Mouse (Mus musculus): Measurements from ENCODE around the gene Flrt1. TPM values are rescaled to one million over a fixed set of nuclear protein-coding genes. Genes with fewer than 3 reads are reported as not detected.
A peak's percentile ranks its signal among the peaks of the same experiment; 100 is the strongest.

The Flrt1 gene
- polyA plus RNA-seq, 1 experiment: not detected

- peaks cover 3% of the 10 kb centered on the region for H3K4me1 ChIP-seq (ENCODE audit: control insufficient read depth, insufficient read depth, low read length)
- TF ChIP-seq CTCF (IDR thresholded peaks at IDR 0.05; ENCODE audit: low read depth, low read length) (peak; percentile 47), POLR2A (IDR thresholded peaks at IDR 0.05; ENCODE audit: borderline replicate concordance, low read depth, low read length) (no peak)
- no peak overlapping the region for H3K27ac ChIP-seq (ENCODE audit: insufficient read depth, low read depth, low read length)
- H3K4me3 ChIP-seq (ENCODE audit: insufficient read depth, low read length): no peak overlapping the region
These were observed 2.8 kb upstream of the Flrt1 start for GRCm38 (mm10) chr19:7108114-7108905.

DNA sequence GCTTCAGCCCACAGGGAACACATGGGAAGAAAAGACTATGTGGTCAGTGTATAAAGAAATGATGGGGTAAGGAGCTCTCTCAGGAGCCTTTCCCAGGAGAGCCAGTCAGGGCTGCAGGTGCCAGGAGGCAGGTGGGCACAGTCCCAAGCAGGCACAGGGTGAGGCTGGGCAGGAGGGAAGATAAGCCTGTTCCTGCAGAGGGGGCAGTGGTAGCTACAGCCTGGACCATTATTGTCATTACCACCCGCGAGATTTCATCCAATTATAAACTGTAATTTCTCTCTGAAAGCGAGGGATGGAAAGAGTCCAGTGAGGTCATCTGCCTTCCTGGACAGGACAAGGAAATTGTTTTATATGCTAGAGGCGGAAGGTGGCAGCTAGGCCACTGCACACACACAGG lies 1.6 kb upstream of the Flrt1 start:
- H3K4me1 ChIP-seq (ENCODE audit: control insufficient read depth, insufficient read depth, low read length): peaks cover 3% of the 10 kb centered on the region
- no peak for TF ChIP-seq POLR2A (IDR thresholded peaks at IDR 0.05; ENCODE audit: borderline replicate concordance, low read depth, low read length)
- no peak for TF ChIP-seq CTCF (IDR thresholded peaks at IDR 0.05; ENCODE audit: low read depth, low read length)
- H3K4me3 ChIP-seq (ENCODE audit: insufficient read depth, low read length): no peak overlapping the region
- H3K27ac ChIP-seq (ENCODE audit: insufficient read depth, low read depth, low read length): no peak overlapping the region

DNA sequence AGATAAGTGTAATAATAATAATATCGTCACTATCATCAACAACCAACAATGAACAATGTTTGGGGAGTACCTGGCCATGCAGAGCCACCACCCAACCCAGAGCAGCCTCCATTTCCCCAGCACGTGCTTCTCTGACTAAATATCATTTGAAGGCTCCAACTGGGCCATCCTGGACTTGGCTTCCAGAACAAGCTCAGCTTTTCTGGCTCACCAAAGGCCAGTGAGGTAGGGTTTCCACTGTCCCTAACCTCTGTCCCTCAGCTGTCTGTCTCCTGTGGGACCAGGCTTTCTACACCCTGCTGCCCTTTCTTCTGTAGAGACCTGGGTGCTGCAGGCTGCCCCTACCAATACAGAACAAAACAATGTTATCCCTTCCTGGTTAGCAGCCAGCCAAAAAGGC lies 1.0 kb upstream of the Flrt1 start:
- no peak for TF ChIP-seq CTCF (IDR thresholded peaks at IDR 0.05; ENCODE audit: low read depth, low read length)
- TF ChIP-seq POLR2A (IDR thresholded peaks at IDR 0.05; ENCODE audit: borderline replicate concordance, low read depth, low read length): no peak
- H3K27ac ChIP-seq (ENCODE audit: insufficient read depth, low read depth, low read length): no peak overlapping the region
- no peak overlapping the region for H3K4me3 ChIP-seq (ENCODE audit: insufficient read depth, low read length)
- peaks cover 3% of the 10 kb centered on the region for H3K4me1 ChIP-seq (ENCODE audit: control insufficient read depth, insufficient read depth, low read length)

GRCm38 (mm10) chr19:7103993-7104401 lies 1.5 kb downstream of the Flrt1 start:
- Histone ChIP-seq H3K27ac (ENCODE audit: insufficient read depth, low read depth, low read length) (no peak overlapping the region), H3K4me3 (ENCODE audit: insufficient read depth, low read length) (no peak overlapping the region), H3K4me1 (ENCODE audit: control insufficient read depth, insufficient read depth, low read length) (peaks cover 3% of the 10 kb centered on the region)
- TF ChIP-seq CTCF (IDR thresholded peaks at IDR 0.05; ENCODE audit: low read depth, low read length) (no peak), POLR2A (IDR thresholded peaks at IDR 0.05; ENCODE audit: borderline replicate concordance, low read depth, low read length) (no peak)

GRCm38 (mm10) chr19:7103349-7103992 lies 2.1 kb downstream of the Flrt1 start:
- Histone ChIP-seq H3K4me1 (ENCODE audit: control insufficient read depth, insufficient read depth, low read length) (peaks cover 2% of the 10 kb centered on the region), H3K27ac (ENCODE audit: insufficient read depth, low read depth, low read length) (no peak overlapping the region), H3K4me3 (ENCODE audit: insufficient read depth, low read length) (no peak overlapping the region)
- TF ChIP-seq CTCF (IDR thresholded peaks at IDR 0.05; ENCODE audit: low read depth, low read length) (no peak), POLR2A (IDR thresholded peaks at IDR 0.05; ENCODE audit: borderline replicate concordance, low read depth, low read length) (no peak)

- Histone ChIP-seq H3K4me1 (ENCODE audit: control insufficient read depth, insufficient read depth, low read length) (no peaks in the 10 kb centered on the region), H3K4me3 (ENCODE audit: insufficient read depth, low read length) (no peak overlapping the region), H3K27ac (ENCODE audit: insufficient read depth, low read depth, low read length) (no peak overlapping the region)
- no peak for TF ChIP-seq POLR2A (IDR thresholded peaks at IDR 0.05; ENCODE audit: borderline replicate concordance, low read depth, low read length)
- TF ChIP-seq CTCF (IDR thresholded peaks at IDR 0.05; ENCODE audit: low read depth, low read length): no peak
These were observed 3.5 kb downstream of the Flrt1 start for GRCm38 (mm10) chr19:7102039-7102438.

DNA sequence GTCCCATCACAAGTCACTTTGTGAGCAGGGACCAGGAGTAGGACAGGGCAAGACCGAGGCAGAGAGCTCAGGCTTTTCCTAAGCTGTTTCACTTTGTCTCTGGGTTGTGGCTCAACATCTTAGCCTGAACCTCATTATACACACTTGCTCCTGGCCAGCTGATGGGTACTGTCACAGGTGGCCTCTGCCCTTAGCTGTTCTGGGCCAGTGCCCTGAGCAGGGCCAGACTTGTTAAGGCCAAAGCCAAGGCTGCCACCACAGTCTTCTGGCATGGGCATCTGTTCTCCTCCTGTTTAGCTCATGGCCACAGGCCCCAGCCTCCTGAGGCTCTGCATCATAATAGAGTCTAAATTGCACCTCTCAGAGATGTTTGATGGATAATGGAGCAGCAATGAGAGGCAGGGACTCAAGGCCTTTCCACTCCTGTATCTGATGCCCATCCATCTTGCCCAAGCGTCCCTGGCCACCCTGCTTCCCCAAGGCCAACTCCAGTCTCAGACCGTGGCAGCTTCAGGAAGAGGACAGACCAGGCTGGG lies 5.8 kb downstream of the Flrt1 start:
- TF ChIP-seq CTCF (IDR thresholded peaks at IDR 0.05; ENCODE audit: low read depth, low read length) (no peak), POLR2A (IDR thresholded peaks at IDR 0.05; ENCODE audit: borderline replicate concordance, low read depth, low read length) (no peak)
- no peaks in the 10 kb centered on the region for H3K4me1 ChIP-seq (ENCODE audit: control insufficient read depth, insufficient read depth, low read length)
- H3K4me3 ChIP-seq (ENCODE audit: insufficient read depth, low read length): no peak overlapping the region
- no peak overlapping the region for H3K27ac ChIP-seq (ENCODE audit: insufficient read depth, low read depth, low read length)

- Histone ChIP-seq H3K4me3 (ENCODE audit: insufficient read depth, low read length) (no peak overlapping the region), H3K4me1 (ENCODE audit: control insufficient read depth, insufficient read depth, low read length) (no peaks in the 10 kb centered on the region), H3K27ac (ENCODE audit: insufficient read depth, low read depth, low read length) (no peak overlapping the region)
- no peak for TF ChIP-seq CTCF (IDR thresholded peaks at IDR 0.05; ENCODE audit: low read depth, low read length)
- TF ChIP-seq POLR2A (IDR thresholded peaks at IDR 0.05; ENCODE audit: borderline replicate concordance, low read depth, low read length): no peak
These were observed 12.8 kb downstream of the Flrt1 start for GRCm38 (mm10) chr19:7092756-7093155.

- TF ChIP-seq CTCF (IDR thresholded peaks at IDR 0.05; ENCODE audit: low read depth, low read length): no peak
- TF ChIP-seq POLR2A (IDR thresholded peaks at IDR 0.05; ENCODE audit: borderline replicate concordance, low read depth, low read length): no peak
- Histone ChIP-seq H3K4me3 (ENCODE audit: insufficient read depth, low read length) (no peak overlapping the region), H3K4me1 (ENCODE audit: control insufficient read depth, insufficient read depth, low read length) (no peaks in the 10 kb centered on the region), H3K27ac (ENCODE audit: insufficient read depth, low read depth, low read length) (no peak overlapping the region)
These were observed 14.0 kb downstream of the Flrt1 start for GRCm38 (mm10) chr19:7091448-7092050.

Measured in bone marrow macrophage, adult 2 months (primary cell).